In genomic region chr5:110428290-110428689, GRCm38 (mm10) we compare ENCODE assay signal across 12 mouse cellular contexts.
"Had no signal": no experiment of that assay in that cellular context is flagged by ENCODE, and none has a peak within 500 bp of the region (broad histone marks: within the 10 kb centered on the region; RNA-seq: fewer than 3 reads in every experiment).

No protein-coding gene starts in this region.

- H3K27ac ChIP-seq: liver, embryonic 15.5 days; lung, embryonic 15.5 days; macrophage; midbrain, embryonic 13.5 days; midbrain, embryonic 15.5 days; neural tube, embryonic 12.5 days; stomach, embryonic 15.5 days; stomach, postnatal 0 days had no signal

- H3K9me3 ChIP-seq: liver, embryonic 15.5 days; lung, embryonic 15.5 days; megakaryocyte, embryonic 14.5 days; midbrain, embryonic 13.5 days; midbrain, embryonic 15.5 days; neural tube, embryonic 12.5 days; stomach, embryonic 15.5 days had no signal

- H3K4me2 ChIP-seq: liver, embryonic 15.5 days; lung, embryonic 15.5 days; midbrain, embryonic 11.5 days; midbrain, embryonic 13.5 days; midbrain, embryonic 15.5 days; neural tube, embryonic 12.5 days; stomach, embryonic 15.5 days had no signal

- H3K4me1 ChIP-seq: lung, embryonic 15.5 days; neural tube, embryonic 12.5 days; stomach, embryonic 15.5 days had no signal

- H3K27me3 ChIP-seq: liver, embryonic 15.5 days; lung, embryonic 15.5 days; megakaryocyte, embryonic 14.5 days; midbrain, embryonic 13.5 days; midbrain, embryonic 15.5 days; neural tube, embryonic 12.5 days; stomach, embryonic 15.5 days had no signal

- H3K9ac ChIP-seq: liver, embryonic 15.5 days; liver, postnatal 0 days; lung, embryonic 15.5 days; midbrain, embryonic 13.5 days; midbrain, embryonic 15.5 days; neural tube, embryonic 12.5 days; stomach, embryonic 15.5 days had no signal

- H3K4me3 ChIP-seq: liver, embryonic 15.5 days; lung, embryonic 15.5 days; megakaryocyte, embryonic 14.5 days; midbrain, embryonic 13.5 days; midbrain, embryonic 15.5 days; neural tube, embryonic 12.5 days; stomach, embryonic 15.5 days had no signal

- DNase-seq: lung, adult 2 months had no signal
